Mouse (Mus musculus): ENCODE results near the gene Lgals3bp. TPM values are rescaled to one million over a fixed set of nuclear protein-coding genes. Genes with fewer than 3 reads are reported as not detected.

Gene Lgals3bp
- total and polyA plus RNA-seq, 3 experiments = 67.3 to 338 (median 146) TPM

GRCm38 (mm10) chr11:118434093-118434492, 32.2 kb upstream of the Lgals3bp start:
- Histone ChIP-seq H3K27me3 (replicated peaks) (peaks cover 95% of the 10 kb centered on the region), H3K79me2 (replicated peaks; ENCODE audit: control insufficient read depth, extremely low read depth, insufficient read depth, poor library complexity, severe bottlenecking) (no peaks in the 10 kb centered on the region), H3K9me3 (replicated peaks; ENCODE audit: low read length) (no peaks in the 10 kb centered on the region), H3K4me3 (replicated peaks in 1 of 3; ENCODE audit: low read depth in 2 of 3, low read length in 2 of 3, poor library complexity in 1 of 3) (no peak overlapping the region), H3K4me1 (ENCODE audit: control insufficient read depth in 1 of 2, insufficient read depth in 2 of 2) (no peaks in the 10 kb centered on the region), H3K9ac (ENCODE audit: insufficient read depth, low read depth) (no peak overlapping the region), H3K4me2 (ENCODE audit: insufficient read depth, low read depth, poor library complexity, severe bottlenecking) (no peak overlapping the region), H3K27ac (ENCODE audit: insufficient read depth, low read depth) (no peak overlapping the region), H3K36me3 (replicated peaks in 1 of 2; ENCODE audit: control insufficient read depth in 1 of 2, insufficient read depth in 1 of 2, low read length in 1 of 2) (no peaks in the 10 kb centered on the region)
- TF ChIP-seq SMC3 (IDR thresholded peaks at IDR 0.05; ENCODE audit: low read depth, low read length) (no peak), ZMIZ1 (IDR thresholded peaks at IDR 0.05; ENCODE audit: low read depth, low read length) (no peak), CHD1 (IDR thresholded peaks at IDR 0.05; ENCODE audit: low read depth, low read length) (no peak), IRF4 (IDR thresholded peaks at IDR 0.05; ENCODE audit: low read depth, low read length) (no peak), MYC (IDR thresholded peaks at IDR 0.05; ENCODE audit: low read depth, low read length) (no peak), BHLHE40 (IDR thresholded peaks at IDR 0.05; ENCODE audit: low read depth, low read length) (no peak), CTCF (conservative IDR thresholded peaks at IDR 0.05 in 1 of 2, IDR thresholded peaks at IDR 0.05 in 1 of 2; ENCODE audit: low read depth in 2 of 2, low read length in 2 of 2) (no peak), USF2 (conservative IDR thresholded peaks at IDR 0.05; ENCODE audit: low read depth, low read length) (no peak), MAFK (IDR thresholded peaks at IDR 0.05; ENCODE audit: insufficient replicate concordance, low read length) (no peak), MEF2A (IDR thresholded peaks at IDR 0.05; ENCODE audit: borderline replicate concordance, low read depth, low read length) (no peak), TBP (conservative IDR thresholded peaks at IDR 0.05; ENCODE audit: low read depth, low read length) (no peak), UBTF (IDR thresholded peaks at IDR 0.05; ENCODE audit: low read depth, low read length) (no peak), NELFE (IDR thresholded peaks at IDR 0.05; ENCODE audit: low read depth, low read length) (no peak), MXI1 (IDR thresholded peaks at IDR 0.05; ENCODE audit: low read depth, low read length) (no peak), PAX5 (IDR thresholded peaks at IDR 0.05; ENCODE audit: low read length) (no peak), NRF1 (IDR thresholded peaks at IDR 0.05; ENCODE audit: low read depth, low read length) (no peak), ZNF384 (IDR thresholded peaks at IDR 0.05; ENCODE audit: low read depth, low read length) (no peak), GABPA (IDR thresholded peaks at IDR 0.05; ENCODE audit: insufficient replicate concordance, low read depth, low read length) (no peak), ZKSCAN1 (IDR thresholded peaks at IDR 0.05; ENCODE audit: borderline replicate concordance, low read depth, low read length) (no peak)
- in situ Hi-C loops (cut with MboI; ENCODE audit: low pct_ligation_motif_present, low pct_unique_long_range_greater_than_20kb, low sequenced_read_pairs) = loop anchor here (25.0 kb wide), 1 partner anchor 303 kb away; no protein-coding TSS in a partner anchor
- dilution Hi-C loops (cut with MboI; ENCODE audit: extremely low pct_ligation_motif_present, extremely low pct_unique_long_range_greater_than_20kb, low sequenced_read_pairs) = no loop called here
- DNase-seq (ENCODE audit: extremely low read depth) = no peak

GRCm38 (mm10) chr11:118433398-118433868, 31.5 kb upstream of the Lgals3bp start:
- TF ChIP-seq CHD1 (IDR thresholded peaks at IDR 0.05; ENCODE audit: low read depth, low read length) (no peak), CTCF (conservative IDR thresholded peaks at IDR 0.05 in 1 of 2, IDR thresholded peaks at IDR 0.05 in 1 of 2; ENCODE audit: low read depth in 2 of 2, low read length in 2 of 2) (no peak), CHD2 (IDR thresholded peaks at IDR 0.05; ENCODE audit: low read length) (no peak), SIN3A (IDR thresholded peaks at IDR 0.05; ENCODE audit: low read length) (no peak), PAX5 (IDR thresholded peaks at IDR 0.05; ENCODE audit: low read length) (no peak), UBTF (IDR thresholded peaks at IDR 0.05; ENCODE audit: low read depth, low read length) (no peak), SMC3 (IDR thresholded peaks at IDR 0.05; ENCODE audit: low read depth, low read length) (no peak), POLR2AphosphoS2 (IDR thresholded peaks at IDR 0.05; ENCODE audit: low read depth, low read length) (no peak), RAD21 (IDR thresholded peaks at IDR 0.05; ENCODE audit: low read depth, low read length) (no peak), ETS1 (conservative IDR thresholded peaks at IDR 0.05; ENCODE audit: low read depth, low read length) (no peak), MXI1 (IDR thresholded peaks at IDR 0.05; ENCODE audit: low read depth, low read length) (no peak), NRF1 (IDR thresholded peaks at IDR 0.05; ENCODE audit: low read depth, low read length) (no peak), JUN (IDR thresholded peaks at IDR 0.05; ENCODE audit: insufficient read depth, low read depth, low read length) (no peak), JUND (conservative IDR thresholded peaks at IDR 0.05; ENCODE audit: low read depth, low read length) (no peak), ZNF384 (IDR thresholded peaks at IDR 0.05; ENCODE audit: low read depth, low read length) (no peak), ELF1 (IDR thresholded peaks at IDR 0.05; ENCODE audit: low read depth, low read length) (no peak), POLR2A (IDR thresholded peaks at IDR 0.05; ENCODE audit: low read depth, low read length) (no peak)

More at GRCm38 (mm10) chr11:118433398-118433868, 31.5 kb upstream of the Lgals3bp start:
- in situ Hi-C loops (cut with MboI; ENCODE audit: low pct_ligation_motif_present, low pct_unique_long_range_greater_than_20kb, low sequenced_read_pairs) (loop anchor here (25.0 kb wide), 1 partner anchor 304 kb away; no protein-coding TSS in a partner anchor), dilution Hi-C loops (cut with MboI; ENCODE audit: extremely low pct_ligation_motif_present, extremely low pct_unique_long_range_greater_than_20kb, low sequenced_read_pairs) (no loop called here)
- Histone ChIP-seq H3K27me3 (replicated peaks) (peaks cover 95% of the 10 kb centered on the region), H3K4me3 (replicated peaks in 1 of 3; ENCODE audit: low read depth in 2 of 3, low read length in 2 of 3, poor library complexity in 1 of 3) (no peak overlapping the region), H3K9me3 (replicated peaks; ENCODE audit: low read length) (no peaks in the 10 kb centered on the region), H3K36me3 (replicated peaks in 1 of 2; ENCODE audit: control insufficient read depth in 1 of 2, insufficient read depth in 1 of 2, low read length in 1 of 2) (no peaks in the 10 kb centered on the region), H3K79me2 (replicated peaks; ENCODE audit: control insufficient read depth, extremely low read depth, insufficient read depth, poor library complexity, severe bottlenecking) (no peaks in the 10 kb centered on the region), H3K4me2 (ENCODE audit: insufficient read depth, low read depth, poor library complexity, severe bottlenecking) (no peak overlapping the region), H3K9ac (ENCODE audit: insufficient read depth, low read depth) (no peak overlapping the region), H3K27ac (ENCODE audit: insufficient read depth, low read depth) (no peak overlapping the region), H3K4me1 (ENCODE audit: control insufficient read depth in 1 of 2, insufficient read depth in 2 of 2) (peaks cover 1 to 4% of the 10 kb centered on the region in 2 experiments)
- no peak for DNase-seq (ENCODE audit: extremely low read depth)

All from CH12.LX (cell line).